Mouse (Mus musculus) liver, adult 2 months (tissue): Measurements from ENCODE around the gene Doc2b.

Experiments
- CTCF ChIP-seq: fragments of 200-500 bp; IDR thresholded peaks from 2 replicates; pipeline ENCODE4 v1.5.1; 2011; ENCODE audit warnings: low read depth, low read length, control low read depth
- POLR2A ChIP-seq: fragments of 200-500 bp; IDR thresholded peaks from 2 replicates; pipeline ENCODE4 v1.6.1; 2011; ENCODE audit warnings: low read length, control low read depth; ENCODE audit not compliant: insufficient read depth; ENCODE audit errors: extremely low read depth

- TF ChIP-seq CTCF: no peak
- TF ChIP-seq POLR2A: no peak
These were observed 40.4 kb upstream of the Doc2b start for GRCm38 (mm10) chr11:75836240-75836610.
